In the genomic region with DNA sequence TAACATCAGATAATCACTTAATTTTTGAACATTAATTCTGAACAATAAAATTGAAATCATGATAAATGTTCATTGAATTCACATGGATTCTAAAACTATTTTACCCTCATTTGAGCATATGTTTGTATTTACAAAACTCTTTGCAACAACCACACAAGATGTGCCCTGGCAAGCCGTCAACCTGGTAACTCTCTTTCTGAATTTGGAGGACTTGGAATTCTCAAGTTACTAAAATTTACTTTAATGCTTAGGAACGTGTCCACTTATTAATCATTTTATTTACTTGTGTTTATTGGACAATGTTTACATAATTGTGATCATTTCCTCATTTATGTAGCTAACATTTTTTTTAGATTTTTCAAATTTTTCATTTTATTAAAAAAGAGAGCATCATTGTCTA, we compare ENCODE assay signal across 36 mouse cellular contexts. TPM values are rescaled to one million over a fixed set of nuclear protein-coding genes. Genes with fewer than 3 reads are reported as not detected.
"Had no signal": no experiment of that assay in that cellular context is flagged by ENCODE, and none has a peak within 500 bp of the region (broad histone marks: within the 10 kb centered on the region; RNA-seq: fewer than 3 reads in every experiment).

No protein-coding gene starts in this region.

RNA-seq across cellular contexts. Expression of a gene that starts 11.9 kb away (rescaled TPM):
- total RNA-seq: gastrocnemius, adult 2 months; gastrocnemius, postnatal 10 days; gastrocnemius, postnatal 25 days; gastrocnemius, postnatal 4 days; granulocyte monocyte progenitor cell, adult 5-6 weeks; heart, adult 18-20 months; heart, adult 8-10 months; heart, postnatal 10 days; heart, postnatal 25 days; heart, postnatal 4 days; layer of hippocampus, adult 18-20 months; layer of hippocampus, adult 8-10 months; layer of hippocampus, postnatal 14 days; layer of hippocampus, postnatal 36 days; left cerebral cortex, adult 18-20 months; left cerebral cortex, adult 8-10 months; left cerebral cortex, postnatal 10 days; left cerebral cortex, postnatal 25 days; left cerebral cortex, postnatal 4 days; liver, adult 2 months had no signal
- polyA plus RNA-seq: frontal cortex, adult 2 months; heart, embryonic 10.5 days; heart, embryonic 12.5 days; heart, embryonic 14.5 days; heart, embryonic 16.5 days; hindbrain, embryonic 10.5 days; hindbrain, embryonic 13.5 days; hindbrain, embryonic 16.5 days; inflammation-experienced regulatory T-cells, adult 6 months; intestine, embryonic 15.5 days; kidney, embryonic 15.5 days; kidney, postnatal 0 days; large intestine, adult 2 months; limb, embryonic 12.5 days; limb, embryonic 15.5 days; liver, adult 2 months had no signal

RNA-seq across cellular contexts. Expression of a gene that starts 40.8 kb away (rescaled TPM):
- total RNA-seq: gastrocnemius, adult 2 months; gastrocnemius, postnatal 10 days; gastrocnemius, postnatal 25 days; gastrocnemius, postnatal 4 days; granulocyte monocyte progenitor cell, adult 5-6 weeks; heart, adult 18-20 months; heart, adult 8-10 months; heart, postnatal 10 days; heart, postnatal 25 days; heart, postnatal 4 days; layer of hippocampus, adult 18-20 months; layer of hippocampus, adult 8-10 months; layer of hippocampus, postnatal 14 days; layer of hippocampus, postnatal 36 days; left cerebral cortex, adult 18-20 months; left cerebral cortex, adult 8-10 months; left cerebral cortex, postnatal 10 days; left cerebral cortex, postnatal 25 days; left cerebral cortex, postnatal 4 days; liver, adult 2 months had no signal
- polyA plus RNA-seq: frontal cortex, adult 2 months; hindbrain, embryonic 10.5 days; hindbrain, embryonic 13.5 days; hindbrain, embryonic 16.5 days; intestine, embryonic 15.5 days; kidney, adult 2 months; kidney, embryonic 15.5 days; kidney, postnatal 0 days; large intestine, adult 2 months; limb, embryonic 12.5 days; liver, adult 2 months had no signal

RNA-seq across cellular contexts. Expression of a gene that starts 60.0 kb away (rescaled TPM):
- total RNA-seq: gastrocnemius, adult 2 months; gastrocnemius, postnatal 10 days; gastrocnemius, postnatal 25 days; gastrocnemius, postnatal 4 days; granulocyte monocyte progenitor cell, adult 5-6 weeks; heart, adult 18-20 months; heart, adult 8-10 months; heart, postnatal 10 days; heart, postnatal 25 days; heart, postnatal 4 days; layer of hippocampus, adult 18-20 months; layer of hippocampus, adult 8-10 months; layer of hippocampus, postnatal 14 days; layer of hippocampus, postnatal 36 days; left cerebral cortex, adult 18-20 months; left cerebral cortex, adult 8-10 months; left cerebral cortex, postnatal 10 days; left cerebral cortex, postnatal 25 days; left cerebral cortex, postnatal 4 days; liver, adult 2 months had no signal
- polyA plus RNA-seq: frontal cortex, adult 2 months; heart, embryonic 16.5 days; hindbrain, embryonic 10.5 days; hindbrain, embryonic 13.5 days; hindbrain, embryonic 16.5 days; inflammation-experienced regulatory T-cells, adult 6 months; kidney, adult 2 months; kidney, embryonic 15.5 days; kidney, postnatal 0 days; large intestine, adult 2 months; limb, embryonic 12.5 days; liver, adult 2 months had no signal
